Mouse (Mus musculus) thymus, postnatal 25 days (tissue): ENCODE measurements at regions not wholly inside any gene's neighbourhood (a gene's known extent, or its start where the extent isn't known, plus 50 kb on each side); places are given as distances from the start of the nearest gene placed in this dataset.

Source experiments
- DNase-seq: peaks from one replicate; pipeline ENCODE4 v3.0.0; 2022

- DNase-seq = no peak
These were observed 1789.0 kb upstream of the Gm7489 start for GRCm38 (mm10) chr15:52095629-52096190.

GRCm38 (mm10) chr15:52108761-52109160, 1775.9 kb upstream of the Gm7489 start:
- DNase-seq = no peak

GRCm38 (mm10) chr15:52114368-52115036, 1770.2 kb upstream of the Gm7489 start:
- no peak for DNase-seq

- no peak for DNase-seq
These were observed 1748.0 kb upstream of the Gm7489 start for GRCm38 (mm10) chr15:52136693-52137092.

GRCm38 (mm10) chr15:52153421-52153820, 1731.3 kb upstream of the Gm7489 start:
- DNase-seq = no peak

- no peak for DNase-seq
These were observed 1728.9 kb upstream of the Gm7489 start for GRCm38 (mm10) chr15:52155784-52156183.

GRCm38 (mm10) chr15:52156779-52157178, 1727.9 kb upstream of the Gm7489 start:
- no peak for DNase-seq

- DNase-seq = peak; percentile 34
These were observed 1724.3 kb upstream of the Gm7489 start for GRCm38 (mm10) chr15:52160181-52161088.

GRCm38 (mm10) chr15:52161089-52161442, 1723.6 kb upstream of the Gm7489 start:
- no peak for DNase-seq

- DNase-seq = no peak
These were observed 1723.0 kb upstream of the Gm7489 start for GRCm38 (mm10) chr15:52161568-52162316.

- DNase-seq = no peak
These were observed 1718.6 kb upstream of the Gm7489 start for GRCm38 (mm10) chr15:52166144-52166543.

- DNase-seq = no peak
These were observed 1717.9 kb upstream of the Gm7489 start for GRCm38 (mm10) chr15:52166595-52167443.

- no peak for DNase-seq
These were observed 1716.9 kb upstream of the Gm7489 start for GRCm38 (mm10) chr15:52167811-52168210.

GRCm38 (mm10) chr15:52176951-52177350, 1707.8 kb upstream of the Gm7489 start:
- no peak for DNase-seq

- DNase-seq = no peak
These were observed 1706.0 kb upstream of the Gm7489 start for GRCm38 (mm10) chr15:52178668-52179067.

GRCm38 (mm10) chr15:52179379-52179778, 1705.3 kb upstream of the Gm7489 start:
- DNase-seq = no peak

GRCm38 (mm10) chr15:52191176-52191575, 1693.5 kb upstream of the Gm7489 start:
- no peak for DNase-seq

- no peak for DNase-seq
These were observed 1677.4 kb upstream of the Gm7489 start for GRCm38 (mm10) chr15:52207271-52207670.

GRCm38 (mm10) chr15:52232442-52232841, 1652.3 kb upstream of the Gm7489 start:
- DNase-seq = no peak

GRCm38 (mm10) chr15:52236220-52236619, 1648.5 kb upstream of the Gm7489 start:
- no peak for DNase-seq

- DNase-seq = no peak
These were observed 1641.8 kb upstream of the Gm7489 start for GRCm38 (mm10) chr15:52242890-52243289.
